Mouse (Mus musculus) midbrain, embryonic 11.5 days (tissue): ENCODE measurements at regions not wholly inside any gene's neighbourhood (a gene's known extent, or its start where the extent isn't known, plus 50 kb on each side); places are given as distances from the start of the nearest gene placed in this dataset.
"Not testable (repeated sequence)": the region's sequence is repeated elsewhere in the genome, so short reads cannot be mapped to it uniquely, and the experiment has no call there.

ENCODE experiments used
- ATAC-seq: fragments of 200-750 bp; cut with Nextera tagmentation; 2 replicates; pipeline ENCODE4 v1.8.0; 2017; ENCODE audit warnings: moderate TSS enrichment, moderate library complexity; ENCODE audit not compliant: low FRiP score
- DNase-seq: peaks from one replicate; pipeline ENCODE4 v3.0.0; 2015; ENCODE audit warnings: low spot score; ENCODE audit errors: missing footprints
- H3K27ac ChIP-seq: fragments of 300-500 bp; sonication (generic); 2 replicates; pipeline ENCODE4 v1.5.1; 2014; ENCODE audit warnings: low read depth, low read length
- H3K27me3 ChIP-seq: fragments of 300-500 bp; sonication (generic); 2 replicates; pipeline ENCODE4 v1.6.1; 2014; ENCODE audit warnings: mild to moderate bottlenecking, low read length, moderate library complexity, mixed read lengths; ENCODE audit not compliant: control insufficient read depth, insufficient read depth
- H3K36me3 ChIP-seq: fragments of 300-500 bp; sonication (generic); 2 replicates; pipeline ENCODE4 v1.6.1; 2014; ENCODE audit warnings: mild to moderate bottlenecking, low read length, moderate library complexity, mixed read lengths; ENCODE audit not compliant: control insufficient read depth, insufficient read depth
- H3K4me1 ChIP-seq: fragments of 300-500 bp; sonication (generic); 2 replicates; pipeline ENCODE4 v1.6.1; 2014; ENCODE audit warnings: low read length; ENCODE audit not compliant: control insufficient read depth, insufficient read depth
- H3K4me2 ChIP-seq: fragments of 300-500 bp; sonication (generic); 2 replicates; pipeline ENCODE4 v1.6.1; 2014; ENCODE audit warnings: mild to moderate bottlenecking, moderate library complexity
- H3K4me3 ChIP-seq: fragments of 300-500 bp; sonication (generic); 2 replicates; pipeline ENCODE4 v1.5.1; 2014; ENCODE audit warnings: low read depth, low read length
- H3K9ac ChIP-seq: fragments of 300-500 bp; sonication (generic); 2 replicates; pipeline ENCODE4 v1.6.1; 2014; ENCODE audit warnings: low read length
- H3K9me3 ChIP-seq: fragments of 300-500 bp; sonication (generic); 2 replicates; pipeline ENCODE4 v1.6.1; 2016; ENCODE audit warnings: low read length; ENCODE audit not compliant: control insufficient read depth
- WGBS: fragments of 180-500 bp; shearing (Covaris S2); extraction: QIAGEN DNeasy Blood & Tissue Kit; methylation state at CpG from one replicate; pipeline ENCODE4 v1.1.7; 2014; 5-methylcytosine and 5-hydroxymethylcytosine counted together

DNA sequence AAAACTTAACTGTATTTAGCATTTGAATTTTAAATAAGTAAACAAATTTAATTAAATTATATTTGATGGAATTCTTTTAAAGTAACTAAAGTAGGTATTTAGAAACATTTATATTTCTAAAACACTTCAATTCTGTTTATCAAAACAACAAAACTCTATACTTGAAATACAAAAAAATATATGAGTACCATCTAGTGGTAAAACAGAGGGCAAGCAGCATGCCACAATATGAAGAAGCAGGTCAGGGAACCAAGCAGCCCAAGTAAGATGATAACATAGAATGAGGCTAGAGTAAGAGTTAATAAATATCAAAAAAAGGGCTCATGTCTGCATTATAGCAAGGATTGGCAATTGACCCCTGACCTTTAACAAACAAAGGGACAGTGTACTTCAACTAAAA is 639.7 kb downstream of the Cdh10 start:
- H3K27ac ChIP-seq = no peak overlapping the region
- H3K4me1 ChIP-seq = no peaks in the 10 kb centered on the region
- no peak overlapping the region for H3K4me3 ChIP-seq
- H3K36me3 ChIP-seq = no peaks in the 10 kb centered on the region
- H3K9me3 ChIP-seq = no peaks in the 10 kb centered on the region
- no peaks in the 10 kb centered on the region for H3K27me3 ChIP-seq
- ATAC-seq = no peak
- H3K4me2 ChIP-seq = no peak overlapping the region
- H3K9ac ChIP-seq = no peak overlapping the region
- DNase-seq = no peak

DNA sequence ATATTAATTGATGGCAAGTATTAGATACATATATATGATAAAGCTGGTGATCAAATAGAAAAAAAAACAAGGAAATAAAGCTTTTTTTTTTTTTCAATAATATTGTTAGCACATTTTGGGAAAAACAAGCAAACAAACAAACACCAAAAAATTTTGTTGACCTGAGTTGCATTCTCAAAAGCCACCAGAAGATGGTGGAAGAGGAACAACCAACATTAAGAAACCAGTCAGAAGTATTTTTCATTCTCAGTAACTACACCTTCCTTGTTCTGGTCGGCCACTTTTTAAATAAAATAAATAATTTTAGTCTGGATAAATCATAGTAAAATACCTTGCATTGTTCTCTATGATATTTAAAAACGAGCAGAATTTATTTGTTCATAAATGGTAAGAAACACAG is 654.8 kb downstream of the Cdh10 start:
- H3K4me2 ChIP-seq = no peak overlapping the region

DNA sequence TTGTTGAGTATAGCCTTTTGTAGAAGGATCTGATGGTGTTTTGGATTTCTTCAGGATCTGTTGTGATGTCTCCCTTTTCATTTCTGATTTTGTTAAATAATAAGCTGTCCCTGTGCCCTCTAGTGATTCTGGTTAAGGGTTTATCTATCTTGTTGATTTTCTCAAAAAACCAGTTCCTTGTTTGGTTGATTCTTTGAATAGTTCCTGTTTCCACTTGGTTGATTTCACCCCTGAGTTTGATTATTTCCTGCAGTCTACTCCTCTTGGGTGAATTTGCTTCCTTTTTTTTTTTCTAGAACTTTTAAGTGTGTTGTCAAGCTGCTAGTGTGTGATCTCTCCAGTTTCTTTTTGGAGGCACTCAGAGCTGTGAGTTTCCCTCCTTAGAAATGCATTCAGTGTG is 674.8 kb downstream of the Cdh10 start:
- not testable (repeated sequence) for H3K36me3 ChIP-seq, DNase-seq, H3K9ac ChIP-seq, H3K9me3 ChIP-seq, H3K4me2 ChIP-seq, H3K4me1 ChIP-seq, H3K27ac ChIP-seq, ATAC-seq, H3K27me3 ChIP-seq, H3K4me3 ChIP-seq

More for the DNA sequence above, 654.8 kb downstream of the Cdh10 start:
- 37% methylated on average over 2 of the region's 2 CpGs for WGBS
- Histone ChIP-seq H3K36me3 (no peaks in the 10 kb centered on the region), H3K4me3 (no peak overlapping the region), H3K9me3 (no peaks in the 10 kb centered on the region), H3K9ac (no peak overlapping the region), H3K27ac (no peak overlapping the region), H3K4me1 (no peaks in the 10 kb centered on the region), H3K27me3 (no peaks in the 10 kb centered on the region)
- ATAC-seq (no peak), DNase-seq (peak; percentile 86)

DNA sequence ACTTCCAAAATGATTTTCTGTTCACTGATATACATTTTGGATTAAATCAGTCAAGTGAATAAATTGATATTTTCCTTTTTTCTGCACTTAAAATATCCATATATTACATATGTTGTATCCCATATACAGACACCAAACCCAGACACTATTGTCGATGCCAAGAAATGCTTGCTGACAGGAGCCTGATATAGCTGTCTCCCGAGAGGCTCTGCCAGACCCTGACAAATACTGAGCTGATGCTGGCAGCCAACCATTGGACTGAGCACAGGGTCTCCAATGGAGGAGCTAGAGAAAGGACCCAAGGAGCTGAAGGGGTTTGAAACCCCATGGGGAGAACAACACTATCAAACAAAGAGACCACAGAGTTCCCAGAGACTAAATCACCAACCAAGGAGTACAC is 700.6 kb downstream of the Cdh10 start:
- H3K27me3 ChIP-seq = no peaks in the 10 kb centered on the region
- H3K4me3 ChIP-seq = no peak overlapping the region
- no peak overlapping the region for H3K9ac ChIP-seq
- no peak for DNase-seq
- no peak overlapping the region for H3K4me2 ChIP-seq
- ATAC-seq = no peak
- H3K27ac ChIP-seq = no peak overlapping the region
- WGBS = 81% methylated on average over 2 of the region's 2 CpGs
- H3K36me3 ChIP-seq = no peaks in the 10 kb centered on the region
- H3K4me1 ChIP-seq = no peaks in the 10 kb centered on the region
- H3K9me3 ChIP-seq = no peaks in the 10 kb centered on the region

DNA sequence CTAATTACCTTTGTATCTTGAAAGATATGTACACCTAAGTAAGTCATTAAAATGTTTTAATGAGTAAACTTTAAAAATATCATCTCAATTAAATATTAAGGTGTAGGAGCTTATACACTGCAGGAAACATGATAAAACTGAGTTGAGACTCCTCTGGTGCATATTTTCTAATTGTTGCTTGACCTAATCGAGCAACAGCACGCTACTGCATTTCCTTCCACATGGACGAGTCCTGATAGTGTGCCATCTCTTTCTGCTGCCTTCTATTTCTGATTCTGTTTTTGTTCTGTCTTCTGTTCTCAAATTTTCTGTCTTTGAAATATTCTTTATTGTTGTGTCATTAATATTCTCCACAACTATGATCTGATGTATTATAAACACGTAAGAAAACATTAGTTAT is 721.9 kb downstream of the Cdh10 start:
- Histone ChIP-seq H3K4me2 (no peak overlapping the region), H3K9ac (no peak overlapping the region), H3K27me3 (no peaks in the 10 kb centered on the region), H3K4me3 (no peak overlapping the region), H3K27ac (no peak overlapping the region), H3K36me3 (no peaks in the 10 kb centered on the region), H3K9me3 (no peaks in the 10 kb centered on the region), H3K4me1 (no peaks in the 10 kb centered on the region)
- no peak for DNase-seq
- WGBS = 92% methylated on average over 4 of the region's 4 CpGs
- ATAC-seq = no peak

DNA sequence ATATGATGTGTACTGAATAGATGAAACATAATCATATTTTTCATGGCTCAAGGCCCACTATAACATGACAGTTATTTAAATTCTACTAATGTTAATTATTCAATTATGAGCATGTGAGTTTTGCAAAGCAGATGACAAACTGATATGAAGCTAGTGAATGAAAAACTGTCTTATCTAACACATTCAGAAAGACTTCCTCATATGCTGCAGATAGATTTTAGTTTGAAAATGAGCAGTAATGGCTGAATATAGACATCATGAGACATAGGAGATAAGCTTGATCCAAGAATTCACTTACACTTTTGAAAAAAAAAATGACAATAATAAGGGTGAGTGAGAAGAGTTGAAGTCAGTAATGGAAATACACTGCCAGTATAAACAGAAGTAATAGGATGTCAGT is 731.0 kb downstream of the Cdh10 start:
- no peaks in the 10 kb centered on the region for H3K36me3 ChIP-seq
- no peaks in the 10 kb centered on the region for H3K4me1 ChIP-seq
- ATAC-seq (no peak), DNase-seq (no peak)
- no peak overlapping the region for H3K27ac ChIP-seq
- H3K9ac ChIP-seq = no peak overlapping the region
- no peaks in the 10 kb centered on the region for H3K9me3 ChIP-seq
- no peaks in the 10 kb centered on the region for H3K27me3 ChIP-seq
- no peak overlapping the region for H3K4me2 ChIP-seq
- H3K4me3 ChIP-seq = no peak overlapping the region

DNA sequence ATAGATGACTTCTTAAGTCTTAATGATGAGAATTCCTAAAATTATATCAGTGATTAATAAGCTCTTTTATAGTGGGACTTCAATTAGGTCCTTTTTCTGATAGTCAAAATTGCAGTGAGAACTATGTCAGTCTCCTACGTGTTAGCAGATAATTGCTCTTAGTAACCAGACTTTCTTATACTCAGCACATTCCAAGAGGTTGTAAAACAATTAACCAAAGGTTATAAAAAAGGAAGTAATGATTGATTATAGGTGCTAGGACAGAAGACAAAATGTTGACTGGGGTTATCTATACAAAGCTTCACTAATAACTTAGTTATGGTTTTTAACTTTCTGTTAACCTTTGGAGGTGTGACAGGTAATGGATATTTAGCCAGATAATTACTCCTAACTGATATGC is 766.0 kb downstream of the Cdh10 start:
- H3K9ac ChIP-seq = no peak overlapping the region
- no peaks in the 10 kb centered on the region for H3K27me3 ChIP-seq
- ATAC-seq = no peak
- H3K9me3 ChIP-seq = no peaks in the 10 kb centered on the region
- no peak overlapping the region for H3K4me3 ChIP-seq
- H3K36me3 ChIP-seq = no peaks in the 10 kb centered on the region
- H3K4me1 ChIP-seq = no peaks in the 10 kb centered on the region
- H3K27ac ChIP-seq = no peak overlapping the region
- no peak overlapping the region for H3K4me2 ChIP-seq
- 91% methylated on average over 1 of the region's 1 CpGs for WGBS
- DNase-seq = no peak

DNA sequence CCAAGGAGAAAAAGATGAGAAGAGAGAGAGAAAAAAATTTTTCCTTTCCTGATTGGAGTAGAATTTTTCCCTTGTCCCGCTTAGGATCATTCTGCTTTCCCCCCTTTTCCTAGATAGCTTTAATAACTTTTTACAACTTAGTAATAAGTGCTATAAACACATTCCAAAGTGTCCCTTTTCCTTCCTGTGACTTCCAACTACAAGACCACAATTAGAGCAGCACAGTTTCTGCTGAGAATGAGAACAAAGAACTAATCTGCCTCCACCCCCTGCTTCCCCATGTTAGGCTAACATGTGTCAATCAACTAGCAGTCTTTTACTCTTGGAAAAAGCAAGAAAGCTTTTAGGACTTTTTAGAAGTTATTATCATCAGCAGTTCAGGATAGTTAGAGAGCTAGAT is 766.5 kb downstream of the Cdh10 start:
- DNase-seq = no peak
- WGBS = 88% methylated on average over 1 of the region's 1 CpGs
- no peaks in the 10 kb centered on the region for H3K4me1 ChIP-seq
- no peak for ATAC-seq
- no peaks in the 10 kb centered on the region for H3K36me3 ChIP-seq
- H3K9me3 ChIP-seq = no peaks in the 10 kb centered on the region
- H3K9ac ChIP-seq = no peak overlapping the region
- no peak overlapping the region for H3K4me3 ChIP-seq
- no peak overlapping the region for H3K4me2 ChIP-seq
- H3K27me3 ChIP-seq = no peaks in the 10 kb centered on the region
- no peak overlapping the region for H3K27ac ChIP-seq

DNA sequence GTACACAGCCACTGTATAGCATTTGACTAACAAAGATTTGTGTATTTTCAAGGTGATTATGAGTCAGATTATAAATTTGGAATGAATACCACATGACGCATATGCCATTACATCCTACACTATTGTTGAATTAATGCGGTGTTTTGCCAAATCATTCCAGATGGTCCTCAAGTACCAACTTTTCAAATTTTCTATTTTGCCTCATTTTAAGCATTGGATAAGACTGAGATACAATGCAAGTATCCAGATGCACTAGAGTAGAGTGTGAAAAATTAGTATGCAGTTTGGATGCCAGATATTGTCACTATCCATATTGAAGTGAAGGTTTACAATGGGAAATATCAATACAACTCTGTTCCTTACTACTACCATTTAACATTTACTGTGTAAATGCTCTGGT is 775.0 kb downstream of the Cdh10 start:
- H3K36me3 ChIP-seq = no peaks in the 10 kb centered on the region
- ATAC-seq (no peak), DNase-seq (no peak)
- H3K4me3 ChIP-seq = no peak overlapping the region
- WGBS = 95% methylated on average over 2 of the region's 2 CpGs
- no peak overlapping the region for H3K9ac ChIP-seq
- no peak overlapping the region for H3K4me2 ChIP-seq
- no peaks in the 10 kb centered on the region for H3K4me1 ChIP-seq
- H3K27ac ChIP-seq = no peak overlapping the region
- no peaks in the 10 kb centered on the region for H3K9me3 ChIP-seq
- no peaks in the 10 kb centered on the region for H3K27me3 ChIP-seq

DNA sequence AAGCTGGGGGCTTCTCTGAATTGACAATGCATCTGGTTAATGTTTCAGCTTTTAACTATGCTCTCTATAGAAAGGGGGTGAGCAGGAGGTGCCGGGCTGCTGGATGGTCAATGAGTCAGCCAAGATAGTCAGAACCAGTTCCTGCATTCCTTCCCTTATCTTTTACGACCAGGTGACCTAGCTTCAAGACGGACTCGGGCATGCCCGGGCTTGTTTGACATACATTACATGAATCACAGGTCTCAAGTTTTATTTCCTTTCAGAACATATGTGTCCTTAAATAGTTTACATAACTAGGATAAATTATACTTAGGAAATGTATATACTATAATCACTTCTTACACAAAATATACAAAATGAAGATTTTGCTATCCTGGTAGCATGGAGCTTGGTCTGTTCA is 803.6 kb downstream of the Cdh10 start:
- H3K9ac ChIP-seq, H3K4me2 ChIP-seq, ATAC-seq, H3K36me3 ChIP-seq, H3K9me3 ChIP-seq, H3K4me3 ChIP-seq, H3K4me1 ChIP-seq, H3K27me3 ChIP-seq, H3K27ac ChIP-seq, DNase-seq: not testable (repeated sequence)
- whole genome bisulfite sequencing = 91% methylated on average over 5 of the region's 5 CpGs
